Mouse (Mus musculus) gastrocnemius, postnatal 4 days (tissue): ENCODE results near the gene Lyrm7. TPM values are rescaled to one million over a fixed set of nuclear protein-coding genes. Genes with fewer than 3 reads are reported as not detected.
"Not testable (repeated sequence)": the region's sequence is repeated elsewhere in the genome, so short reads cannot be mapped to it uniquely, and the experiment has no call there.

Experiments used
- DNase-seq, 2 experiments: peaks; one replicate each; pipeline ENCODE4 v3.0.0; 2021 to 2022; ENCODE audit warnings: low spot score in 2 of 2, mixed read lengths in 2 of 2
- total RNA-seq, 2 experiments: library from RNA; stranded (reverse); gene quantifications; 2 replicates each; pipeline ENCODE4 v1.2.3; 2021

Gene Lyrm7
- total RNA-seq, 2 experiments from 2014 or later: 12.2 to 18.9 TPM

DNA sequence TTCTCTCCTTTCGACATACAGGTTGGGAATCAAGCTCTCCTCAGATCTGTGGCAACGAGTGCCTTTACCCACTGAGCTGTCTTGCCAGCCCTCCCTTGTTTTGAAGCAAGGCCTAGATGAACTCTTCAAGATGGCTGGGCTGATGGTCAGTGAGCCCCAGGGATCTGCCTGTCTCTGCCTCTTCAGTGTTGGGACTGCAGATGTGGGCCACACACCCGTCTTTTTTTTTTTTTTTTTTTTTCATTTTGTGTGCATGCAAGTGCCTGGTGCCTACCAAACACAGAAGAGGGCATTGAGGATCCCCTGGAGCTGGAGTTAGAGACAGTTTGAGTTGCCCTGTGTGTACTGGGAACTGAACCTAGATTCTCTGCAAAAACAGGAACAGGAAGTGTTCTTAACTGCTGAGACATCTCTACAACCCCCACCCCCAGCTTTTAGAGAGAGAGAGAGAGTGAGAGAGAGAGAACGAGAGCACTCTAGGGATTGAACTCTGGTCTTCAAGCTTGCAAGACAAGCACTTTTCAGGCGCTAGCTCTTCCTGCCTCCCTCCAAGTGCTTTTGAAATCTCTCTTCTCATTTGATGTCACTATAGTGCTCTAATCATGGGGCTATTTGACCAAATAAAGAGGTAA, 23.6 kb upstream of the Lyrm7 start:
- DNase-seq: no peak

DNA sequence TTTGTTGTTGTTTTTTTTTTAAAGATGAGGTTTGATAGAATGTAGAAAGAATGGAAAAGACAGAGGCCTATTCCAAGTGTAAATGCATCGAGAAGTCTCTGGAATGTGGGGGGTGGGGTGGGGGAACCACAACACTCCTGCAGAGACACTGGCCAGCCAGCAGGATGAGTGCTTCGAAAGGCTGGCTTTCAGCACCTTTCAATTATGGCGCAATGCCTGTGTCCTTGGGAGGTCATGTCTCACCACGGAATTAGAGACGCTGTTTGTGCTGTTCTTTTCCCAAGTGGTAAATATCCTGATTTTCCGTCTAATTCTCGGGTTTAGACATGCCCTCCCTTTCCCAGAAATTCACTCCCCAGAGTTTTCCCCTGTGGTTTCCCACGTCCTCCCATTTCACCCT, 22.0 kb upstream of the Lyrm7 start:
- DNase-seq: peak in 1 of 2 experiments; percentile 50

DNA sequence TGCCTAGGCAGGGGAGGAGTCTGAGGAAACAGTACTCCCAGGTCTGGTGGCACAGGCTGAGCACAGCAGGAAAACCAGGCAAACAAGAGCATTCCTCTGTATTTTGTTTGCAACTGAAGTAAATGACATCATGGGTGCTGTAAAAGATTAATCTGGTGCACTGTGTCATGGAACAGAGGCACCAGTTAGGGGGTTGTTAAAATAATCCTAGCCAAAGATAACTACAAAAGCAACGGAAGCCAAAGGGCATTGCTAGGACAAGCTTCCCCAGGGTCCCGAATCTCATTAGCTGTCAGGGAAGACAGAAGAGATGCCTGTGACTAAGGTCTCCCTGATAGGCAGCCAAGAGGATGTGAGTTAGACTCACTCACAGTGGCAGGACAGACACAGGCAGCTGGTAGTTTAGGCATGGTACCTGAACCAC, 20.3 kb upstream of the Lyrm7 start:
- no peak for DNase-seq

DNA sequence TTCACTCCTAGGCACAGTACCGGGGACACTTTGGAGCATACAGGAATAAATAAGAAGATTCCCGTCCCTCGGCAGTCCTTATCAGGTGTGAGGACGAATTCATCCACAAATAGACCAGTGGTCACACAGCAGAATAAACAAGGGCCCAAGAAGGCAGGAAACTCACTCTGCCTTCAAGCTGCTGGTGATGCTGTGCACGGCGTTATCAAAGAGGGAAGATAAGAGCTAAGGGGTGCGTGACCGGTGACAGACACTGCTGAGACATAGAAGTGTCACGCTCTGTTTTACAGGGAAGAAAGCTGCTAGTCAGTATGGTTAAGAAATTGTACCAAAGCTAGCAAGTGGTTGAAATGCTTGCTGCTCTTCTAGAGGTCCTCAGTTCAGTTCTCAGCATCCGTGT, 19.2 kb upstream of the Lyrm7 start:
- no peak for DNase-seq

DNA sequence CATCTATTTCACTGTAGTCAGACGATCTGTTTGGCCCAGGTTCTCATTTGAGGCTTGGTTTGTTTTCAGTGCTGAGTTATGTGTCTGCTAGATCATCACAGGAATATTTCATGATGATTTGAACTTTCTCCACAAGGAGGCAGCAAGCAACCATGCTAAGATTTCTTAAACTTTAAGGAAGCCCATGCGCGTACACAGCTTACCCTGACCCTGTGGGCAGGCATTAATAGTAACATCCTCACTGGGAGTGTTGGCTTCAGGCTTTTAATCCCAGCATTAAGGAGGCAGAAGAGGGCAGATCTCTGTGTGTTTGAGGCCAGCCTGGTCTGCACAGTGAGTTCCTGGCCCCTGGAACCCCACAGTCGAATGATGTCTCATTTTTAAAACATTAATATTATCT, 18.7 kb upstream of the Lyrm7 start:
- peak in 1 of 2 experiments; percentile 39 for DNase-seq

DNA sequence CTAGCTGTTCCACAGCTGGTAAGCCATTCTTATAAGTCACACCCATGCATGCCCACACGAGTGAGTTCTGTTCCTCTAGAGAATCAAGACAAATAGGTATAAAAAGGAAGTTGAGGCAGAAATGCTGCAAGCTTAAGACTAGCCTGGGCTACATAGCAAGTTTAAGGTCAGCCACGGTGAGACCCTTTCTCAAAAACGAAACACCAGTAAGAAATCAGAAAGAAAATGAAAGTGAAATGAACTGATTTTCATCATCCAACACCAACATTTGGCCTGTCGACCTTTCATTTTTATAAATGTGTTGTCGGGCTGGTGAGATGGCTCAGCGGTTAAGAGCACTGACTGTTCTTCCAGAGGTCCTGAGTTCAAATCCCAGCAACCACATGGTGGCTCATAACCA, 18.2 kb upstream of the Lyrm7 start:
- no peak for DNase-seq

DNA sequence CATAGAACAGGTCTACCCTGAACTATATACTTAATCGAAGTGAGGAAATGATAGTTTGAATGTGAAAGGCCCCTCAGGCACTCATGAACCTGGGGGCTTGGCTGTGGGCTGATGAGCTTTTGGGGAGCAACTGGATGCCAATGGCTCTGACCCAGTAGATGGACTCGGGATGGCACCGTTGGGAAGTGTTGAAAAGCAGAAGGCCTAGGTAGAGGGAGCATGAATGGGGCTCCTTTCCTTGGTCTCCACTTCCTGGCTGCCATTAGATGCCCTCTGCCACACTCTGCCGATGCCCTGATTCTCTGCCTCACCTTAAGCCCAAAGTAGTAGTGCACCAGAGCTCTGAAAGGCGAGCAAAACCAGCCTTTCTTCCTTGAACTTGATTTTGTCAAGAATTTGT, 15.3 kb upstream of the Lyrm7 start:
- DNase-seq: no peak

DNA sequence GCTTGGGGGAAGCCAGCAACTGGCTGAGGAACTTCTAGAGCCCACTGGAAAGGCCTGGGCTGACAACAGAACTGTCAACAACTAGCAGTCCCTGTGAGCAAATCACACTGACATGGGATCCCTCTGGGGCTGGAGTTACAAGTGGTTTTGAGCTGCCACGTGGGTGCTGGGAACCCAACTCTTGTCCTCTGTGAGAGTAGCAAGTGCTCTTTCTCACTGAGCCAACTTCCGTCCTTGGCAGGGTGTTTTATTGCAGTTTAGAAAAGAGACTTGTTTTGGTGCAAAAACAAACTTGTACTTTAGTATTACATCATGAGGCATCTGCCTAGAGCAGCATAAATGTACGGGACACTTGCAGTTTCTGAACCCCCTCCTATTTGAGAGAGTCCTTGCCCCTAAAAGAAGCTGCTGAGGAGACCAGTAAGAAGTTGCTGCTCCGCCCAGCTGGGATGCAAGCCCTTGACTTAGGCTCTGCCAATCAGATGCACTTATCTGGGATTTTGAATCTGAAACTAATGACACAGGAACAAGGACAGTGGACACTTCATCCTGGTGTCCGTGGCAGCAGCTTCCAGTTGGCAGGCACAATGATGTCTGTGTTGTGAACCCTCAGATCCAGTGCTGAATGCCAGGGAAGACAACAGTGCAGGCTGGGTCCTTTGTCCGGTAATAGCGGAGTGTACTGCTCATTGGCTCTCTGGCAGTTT, 11.3 kb upstream of the Lyrm7 start:
- no peak for DNase-seq

DNA sequence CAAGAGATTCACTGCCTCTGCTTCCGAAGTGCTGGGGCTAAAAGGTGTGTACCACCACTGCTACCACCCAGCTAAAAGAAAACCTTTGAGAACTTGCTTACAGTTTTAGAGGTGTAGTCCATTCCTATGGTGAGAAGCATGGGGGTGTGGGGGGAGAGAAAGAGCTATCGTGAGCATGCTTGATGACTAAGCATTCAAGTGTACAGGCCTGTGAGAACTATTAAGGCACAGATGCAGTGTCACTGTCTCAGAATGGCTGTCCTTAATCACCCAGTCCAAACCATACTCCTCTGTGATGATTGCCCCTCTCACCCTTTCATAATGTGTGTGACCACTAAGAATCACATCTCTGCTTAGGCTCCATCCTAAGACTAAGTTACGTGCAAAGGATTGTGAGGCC, 8.6 kb upstream of the Lyrm7 start:
- DNase-seq: no peak

DNA sequence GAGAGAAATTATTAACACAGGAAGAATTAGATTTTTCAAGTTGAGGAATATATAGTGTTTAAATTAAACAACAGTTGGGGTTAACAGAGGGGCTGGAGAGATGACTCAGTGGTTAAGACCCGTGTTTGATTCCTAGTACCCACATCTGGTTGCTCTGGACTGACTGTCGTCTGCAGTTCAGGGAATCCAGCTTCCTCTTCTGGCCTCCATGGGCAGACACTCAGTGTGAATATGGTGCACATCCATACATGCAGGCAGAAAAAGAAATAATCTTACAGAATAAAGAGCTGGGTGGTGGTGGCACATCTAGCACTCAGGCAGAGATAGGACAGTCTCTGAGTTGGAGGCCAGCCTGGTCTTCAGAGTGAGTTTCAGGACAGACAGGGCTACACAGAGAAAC, 7.7 kb upstream of the Lyrm7 start:
- no peak for DNase-seq

DNA sequence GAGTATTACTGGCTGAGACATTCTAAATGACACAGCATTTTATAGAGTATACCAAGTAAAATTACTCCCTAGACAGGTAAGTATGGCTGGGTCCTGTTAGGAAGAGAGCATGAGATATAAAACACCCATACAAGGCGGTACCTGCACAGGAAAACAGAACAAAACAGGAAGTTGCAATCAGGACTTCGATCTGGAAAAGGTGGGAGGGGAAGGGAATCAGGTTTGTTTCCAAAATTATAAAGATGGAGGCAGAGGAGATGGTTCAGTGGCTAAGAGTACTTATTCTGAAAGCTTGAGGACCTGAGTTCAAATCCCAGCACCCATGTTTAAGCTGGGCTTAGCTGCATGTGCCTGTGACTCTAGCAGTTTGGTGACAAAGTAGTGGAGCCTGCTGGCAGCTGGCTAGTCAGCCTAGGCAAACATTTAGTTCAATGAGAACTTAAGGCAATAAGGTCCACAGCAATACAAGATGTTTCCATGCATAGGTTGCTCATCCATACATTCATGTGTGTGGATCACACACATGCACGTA, 7.3 kb upstream of the Lyrm7 start:
- no peak for DNase-seq

DNA sequence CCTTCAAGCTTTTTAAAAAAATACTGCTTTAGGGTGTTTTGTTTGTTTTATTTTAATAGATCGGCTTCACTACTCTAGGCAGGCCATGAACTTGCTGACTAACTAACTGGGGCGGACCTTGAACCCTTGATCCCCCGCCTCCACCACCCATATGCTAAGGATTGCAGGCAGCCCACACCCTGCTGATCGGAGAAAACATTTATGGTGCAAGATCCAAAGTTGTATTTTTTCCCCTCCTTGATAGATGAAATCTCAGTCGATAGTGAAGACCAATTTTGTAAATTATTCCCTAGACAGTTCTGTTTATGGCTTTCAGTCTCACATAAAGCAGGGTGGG, 6.3 kb upstream of the Lyrm7 start:
- DNase-seq: no peak

DNA sequence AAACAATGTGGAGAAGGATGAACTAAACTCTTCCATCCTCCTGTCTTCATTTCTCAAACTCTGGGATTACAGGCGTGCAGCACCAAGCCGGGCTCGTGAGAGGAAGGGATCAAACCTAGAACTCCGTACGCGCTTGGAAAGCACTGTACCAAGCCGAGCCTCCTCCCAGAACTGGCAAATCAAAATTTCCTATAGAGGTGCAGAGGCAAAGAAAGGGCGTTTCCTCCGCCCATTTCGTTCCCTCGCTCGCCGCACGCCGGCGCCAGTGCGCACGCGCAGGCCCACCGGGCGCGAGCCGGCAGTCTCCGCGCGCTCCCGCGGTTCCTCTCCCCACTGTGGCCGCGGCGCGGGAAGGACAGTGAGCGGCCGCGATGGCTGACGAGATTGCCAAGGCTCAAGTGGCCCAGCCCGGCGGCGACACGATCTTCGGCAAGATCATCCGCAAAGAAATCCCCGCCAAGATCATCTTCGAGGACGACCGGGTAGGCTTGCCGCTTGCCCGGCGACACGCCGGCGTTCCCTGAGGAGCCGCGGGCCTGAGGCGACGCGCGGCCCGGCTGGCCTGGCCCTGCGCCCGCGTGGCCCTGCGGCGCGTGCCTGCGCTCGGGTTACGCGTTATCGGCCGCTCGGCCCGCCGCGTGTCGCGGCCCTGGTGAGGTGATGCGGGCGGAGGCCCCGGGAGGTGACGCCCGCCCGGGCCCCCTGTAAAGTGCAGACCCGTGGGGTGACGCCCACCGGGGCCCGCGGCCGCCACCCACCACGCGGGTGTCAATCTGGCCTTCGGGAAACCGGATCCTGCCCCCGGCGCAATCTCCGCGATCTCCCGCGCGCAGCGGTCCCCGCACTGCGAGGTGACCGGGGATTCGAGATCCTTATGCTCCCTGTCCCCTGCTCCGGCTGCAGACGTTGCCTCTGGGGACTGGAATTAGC, 5.7 kb upstream of the Lyrm7 start, which contains the start of gene Hint1:
Gene Hint1 (plus strand): TSS at position 265 of the 930 bp plus-strand sequence.
- peak; percentile 90 to 92 for DNase-seq

DNA sequence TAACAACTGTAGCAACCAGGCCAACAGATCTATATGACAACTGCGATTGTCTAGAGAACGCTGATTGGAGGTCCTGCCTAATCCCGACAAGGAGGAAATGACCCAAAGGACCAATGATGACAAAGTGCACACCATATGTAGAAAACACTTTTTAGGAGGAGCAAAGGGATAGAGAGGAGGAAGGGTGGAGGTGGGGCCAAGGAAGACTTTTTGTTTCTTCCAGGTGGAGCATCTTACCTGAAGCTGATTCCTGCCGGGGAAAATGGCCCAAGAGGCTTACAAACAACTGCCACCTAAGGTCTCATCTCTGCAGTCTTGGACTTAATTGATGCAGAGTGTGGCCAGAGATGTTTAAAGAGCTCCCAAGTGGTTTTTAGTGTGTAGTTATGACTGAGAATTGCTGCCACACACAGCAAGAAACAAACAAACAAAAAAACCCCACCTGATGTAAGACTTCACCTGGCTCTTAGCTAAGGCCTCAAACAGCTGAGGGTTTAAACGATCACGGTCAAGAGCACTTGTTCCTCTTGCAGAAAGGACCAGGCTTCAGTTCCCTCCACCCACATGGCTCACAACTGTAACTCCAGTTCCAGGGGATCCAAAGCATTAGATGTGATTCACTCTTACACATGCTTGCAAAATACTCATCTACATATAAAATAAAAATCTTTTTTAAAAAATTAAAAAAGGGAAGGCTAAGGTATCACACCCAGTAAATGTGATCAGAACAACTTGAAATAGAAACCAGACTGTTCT, 4.8 kb upstream of the Lyrm7 start:
- no peak for DNase-seq

DNA sequence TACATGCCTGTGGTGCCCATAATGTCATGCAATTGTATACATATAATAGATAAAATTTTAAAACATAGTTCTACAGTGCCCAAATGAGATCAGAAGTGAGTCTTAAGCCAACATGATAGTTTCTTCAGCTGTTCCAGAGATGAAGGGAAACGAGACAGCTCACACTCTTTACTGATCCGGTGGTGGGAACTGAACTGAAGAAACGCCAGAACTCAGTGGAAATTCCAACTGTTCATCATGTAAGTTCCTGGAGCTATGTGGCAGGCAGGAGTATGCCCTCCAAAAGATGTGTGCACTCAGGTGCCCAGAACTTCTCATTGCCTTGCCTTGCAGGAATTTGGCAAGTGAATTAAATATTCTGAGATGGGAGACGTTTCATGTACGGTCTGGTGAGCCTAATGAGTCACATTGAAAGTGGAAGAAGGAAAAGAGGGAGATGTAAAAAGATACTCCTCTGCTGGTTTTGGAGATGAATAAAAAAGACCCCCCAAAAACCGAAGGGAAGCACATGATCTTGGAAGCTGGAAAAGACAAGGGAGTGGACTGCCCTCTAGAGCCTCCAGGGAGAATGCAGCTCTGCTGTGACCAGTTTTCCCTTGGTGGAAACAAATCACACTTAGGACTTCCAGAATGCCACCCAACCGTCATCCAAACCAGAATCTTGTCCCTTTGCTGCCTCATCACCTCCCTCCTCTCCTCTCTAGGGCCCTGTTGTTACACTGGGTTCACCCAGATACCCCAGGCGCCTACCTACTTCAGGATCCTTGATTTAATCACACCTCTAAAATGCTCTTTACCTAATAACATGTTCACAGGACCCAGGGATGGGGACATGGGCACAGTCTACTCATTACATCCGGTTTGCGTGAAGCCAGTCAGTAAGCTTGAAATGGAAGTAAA, 2.2 kb upstream of the Lyrm7 start:
- peak in 1 of 2 experiments; percentile 37 for DNase-seq

DNA sequence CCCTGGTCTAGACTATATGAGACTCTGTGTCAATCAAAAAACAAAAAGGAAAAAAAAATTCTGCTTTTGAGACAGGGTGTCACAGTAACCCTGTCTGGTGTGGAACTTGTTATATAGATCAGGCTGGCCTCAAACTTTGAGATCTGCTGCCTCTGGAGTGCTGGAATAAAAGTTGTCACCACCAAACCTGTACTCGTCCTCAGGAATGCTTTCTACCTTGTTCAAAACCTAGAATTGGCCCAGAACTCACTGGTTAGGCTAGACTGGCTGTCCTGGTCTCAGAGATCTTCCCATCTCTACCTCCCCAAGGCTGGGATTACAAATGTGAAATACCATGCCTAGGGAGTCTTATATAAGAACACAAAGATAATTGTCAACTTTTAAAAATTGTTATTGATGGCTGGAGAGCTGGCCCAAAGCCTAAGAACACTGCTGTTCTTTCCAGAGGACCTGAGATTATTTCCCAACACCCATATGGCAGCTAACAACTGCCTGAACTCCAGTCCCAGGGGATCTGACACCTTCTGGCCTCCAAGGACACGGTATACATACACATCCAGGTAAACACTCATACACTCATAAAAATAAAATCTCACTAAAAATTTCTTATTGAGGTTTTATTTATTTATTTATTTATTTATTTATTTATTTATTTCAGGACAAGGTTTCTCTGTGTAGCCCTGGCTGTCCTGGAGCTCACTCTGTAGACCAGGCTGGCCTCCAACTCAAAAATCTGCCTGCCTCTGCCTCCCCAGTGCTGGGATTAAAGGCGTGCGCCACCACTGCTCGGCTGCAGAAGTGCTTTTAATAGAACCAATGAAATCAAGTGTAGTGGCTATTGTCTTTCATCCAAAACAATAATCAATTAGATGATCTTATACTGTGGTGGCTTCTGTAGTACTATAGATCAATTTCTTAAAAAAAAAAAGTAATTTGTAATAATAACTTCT, 1.0 kb upstream of the Lyrm7 start:
- no peak for DNase-seq

DNA sequence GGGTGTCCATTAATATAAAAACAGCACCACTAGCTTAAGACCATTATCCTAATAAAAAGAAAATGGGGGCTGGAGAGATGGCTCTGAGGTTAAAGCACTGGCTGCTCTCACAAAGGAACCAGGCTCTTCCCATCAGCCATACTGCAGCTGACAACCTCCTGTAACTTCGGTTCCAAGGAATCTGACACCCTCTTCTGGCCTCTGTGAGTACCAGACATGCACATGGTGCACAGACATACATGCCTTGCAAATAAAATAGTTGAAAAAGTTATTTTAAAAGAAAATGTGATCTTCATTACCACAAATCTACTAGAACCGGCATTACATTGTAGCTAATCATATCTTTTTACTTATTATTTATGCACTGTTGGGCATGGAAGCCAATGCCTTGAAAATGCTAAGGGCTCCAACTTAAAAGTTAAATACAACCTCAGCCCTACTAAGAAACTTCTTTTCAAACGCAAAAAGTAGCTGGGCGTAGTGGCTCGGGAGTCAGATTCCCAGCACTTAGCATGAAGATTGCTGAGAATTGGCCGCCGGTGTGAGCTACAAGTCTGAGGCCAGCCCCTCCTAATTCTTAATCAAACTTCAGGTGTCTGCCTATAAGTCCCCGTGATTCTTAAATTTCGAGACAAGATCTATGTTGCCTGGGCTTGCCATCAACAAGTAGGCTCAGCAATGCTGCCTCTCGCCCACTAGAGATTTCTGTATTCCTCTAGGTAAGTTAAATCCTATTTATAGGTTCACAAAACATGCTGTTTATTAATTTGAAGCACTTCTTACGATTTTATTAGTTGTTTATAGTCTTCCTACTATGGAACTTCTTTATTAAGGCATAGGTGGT, 1.2 kb downstream of the Lyrm7 start:
- no peak for DNase-seq

DNA sequence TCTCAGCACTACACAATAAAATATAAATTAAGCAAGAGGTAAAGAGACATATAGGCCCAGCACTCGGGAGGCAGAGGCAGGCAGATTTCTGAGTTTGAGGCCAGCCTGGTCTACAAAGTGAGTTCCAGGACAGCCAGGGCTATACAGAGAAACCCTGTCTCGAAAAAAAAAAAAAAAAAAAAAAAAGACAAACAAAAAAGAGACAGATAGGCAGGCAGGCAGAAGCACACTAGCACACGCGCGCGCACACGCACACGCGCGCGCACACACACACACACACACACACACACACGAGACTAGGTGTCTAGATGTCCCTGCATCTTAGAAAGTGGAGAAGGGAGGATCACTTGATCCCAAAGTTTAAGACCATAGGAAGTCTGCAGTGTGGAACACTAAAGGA, 1.8 kb downstream of the Lyrm7 start:
- not testable (repeated sequence) for DNase-seq
